Mouse (Mus musculus) megakaryocyte, embryonic 14.5 days (primary cell): Measurements from ENCODE around the gene Ltbp1. TPM values are rescaled to one million over a fixed set of nuclear protein-coding genes. Genes with fewer than 3 reads are reported as not detected.

ENCODE experiments used
- H3K27me3 ChIP-seq: replicated peaks from 2 replicates; pipeline ENCODE3; 2012; ENCODE audit warnings: inconsistent platforms
- H3K36me3 ChIP-seq: replicated peaks from 2 replicates; pipeline ENCODE3; 2012; ENCODE audit warnings: low read length, inconsistent platforms, mixed read lengths
- H3K4me1 ChIP-seq: 2 replicates; pipeline ENCODE4 v1.6.1; 2012; ENCODE audit warnings: inconsistent platforms
- H3K4me3 ChIP-seq: replicated peaks from 2 replicates; pipeline ENCODE3; 2012; ENCODE audit warnings: moderate library complexity, mild to moderate bottlenecking, inconsistent platforms
- H3K9me3 ChIP-seq: 2 replicates; pipeline ENCODE4 v1.6.1; 2012; ENCODE audit warnings: inconsistent platforms
- FLI1 ChIP-seq: IDR thresholded peaks from 2 replicates; pipeline ENCODE4 v1.6.1; 2012; ENCODE audit warnings: low read length, inconsistent platforms, mixed read lengths
- GATA1 ChIP-seq: IDR thresholded peaks from 3 replicates; pipeline ENCODE4 v1.6.1; 2012; ENCODE audit warnings: mixed read lengths, low read length, inconsistent platforms, borderline replicate concordance
- polyA plus RNA-seq: library from polyadenylated mRNA; stranded (reverse); fragments of >175 nt; gene quantifications from 2 replicates; pipeline ENCODE4 v1.2.3, GENCODE M21; 2012; ENCODE audit warnings: low replicate concordance; ENCODE audit not compliant: insufficient read depth

Gene Ltbp1
- polyA plus RNA-seq, 1 experiment = 30.6 TPM

- Histone ChIP-seq H3K36me3 (peaks cover 90% of the 10 kb centered on the region), H3K4me1 (peaks cover 90% of the 10 kb centered on the region)
- TF ChIP-seq FLI1 = no peak
- no peak for TF ChIP-seq GATA1
Measured at GRCm38 (mm10) chr17:75020619-75021018, 15.3 kb downstream of the Ltbp1 start.

GRCm38 (mm10) chr17:75027358-75028131, 22.2 kb downstream of the Ltbp1 start:
- no peak for TF ChIP-seq FLI1
- TF ChIP-seq GATA1 = no peak
- Histone ChIP-seq H3K4me3 (no peak overlapping the region), H3K9me3 (no peaks in the 10 kb centered on the region), H3K27me3 (no peaks in the 10 kb centered on the region), H3K4me1 (peaks cover 88% of the 10 kb centered on the region), H3K36me3 (peaks cover 91% of the 10 kb centered on the region)

More at GRCm38 (mm10) chr17:75020619-75021018, 15.3 kb downstream of the Ltbp1 start:
- Histone ChIP-seq H3K27me3 (no peaks in the 10 kb centered on the region), H3K9me3 (no peaks in the 10 kb centered on the region), H3K4me3 (no peak overlapping the region)

- Histone ChIP-seq H3K27me3 (no peaks in the 10 kb centered on the region), H3K36me3 (peaks cover 93% of the 10 kb centered on the region)
- TF ChIP-seq FLI1 (no peak), GATA1 (no peak)
Measured at GRCm38 (mm10) chr17:75033356-75033755, 28.0 kb downstream of the Ltbp1 start.

GRCm38 (mm10) chr17:75033872-75034615, 28.7 kb downstream of the Ltbp1 start:
- peaks cover 94% of the 10 kb centered on the region for H3K36me3 ChIP-seq
- H3K4me3 ChIP-seq = no peak overlapping the region
- no peaks in the 10 kb centered on the region for H3K27me3 ChIP-seq
- TF ChIP-seq GATA1 (no peak), FLI1 (no peak)
- H3K4me1 ChIP-seq = peaks cover 92% of the 10 kb centered on the region
- H3K9me3 ChIP-seq = no peaks in the 10 kb centered on the region

More at GRCm38 (mm10) chr17:75033356-75033755, 28.0 kb downstream of the Ltbp1 start:
- peaks cover 93% of the 10 kb centered on the region for H3K4me1 ChIP-seq
- no peak overlapping the region for H3K4me3 ChIP-seq
- H3K9me3 ChIP-seq = no peaks in the 10 kb centered on the region

- Histone ChIP-seq H3K4me1 (peaks cover 95% of the 10 kb centered on the region), H3K4me3 (no peak overlapping the region), H3K9me3 (no peaks in the 10 kb centered on the region), H3K36me3 (peaks cover 99% of the 10 kb centered on the region), H3K27me3 (no peaks in the 10 kb centered on the region)
- no peak for TF ChIP-seq FLI1
- TF ChIP-seq GATA1 = no peak
Measured at GRCm38 (mm10) chr17:75036881-75037280, 31.5 kb downstream of the Ltbp1 start.

GRCm38 (mm10) chr17:75039017-75039416, 33.6 kb downstream of the Ltbp1 start:
- Histone ChIP-seq H3K27me3 (no peaks in the 10 kb centered on the region), H3K4me1 (peaks cover 93% of the 10 kb centered on the region), H3K36me3 (peaks cover 99% of the 10 kb centered on the region), H3K4me3 (no peak overlapping the region), H3K9me3 (no peaks in the 10 kb centered on the region)
- TF ChIP-seq FLI1 (no peak), GATA1 (no peak)

GRCm38 (mm10) chr17:75049366-75049969, 44.1 kb downstream of the Ltbp1 start:
- H3K36me3 ChIP-seq = peaks cover 98% of the 10 kb centered on the region
- no peak for TF ChIP-seq GATA1
- no peak for TF ChIP-seq FLI1
- H3K4me3 ChIP-seq = no peak overlapping the region
- peaks cover 6% of the 10 kb centered on the region for H3K9me3 ChIP-seq
- H3K27me3 ChIP-seq = no peaks in the 10 kb centered on the region
- H3K4me1 ChIP-seq = peaks cover 57% of the 10 kb centered on the region

GRCm38 (mm10) chr17:75051440-75051925, 46.1 kb downstream of the Ltbp1 start:
- H3K4me1 ChIP-seq = peaks cover 68% of the 10 kb centered on the region
- TF ChIP-seq FLI1 = no peak
- no peak for TF ChIP-seq GATA1
- H3K4me3 ChIP-seq = peak overlapping the region; percentile 8
- no peaks in the 10 kb centered on the region; the same call in 1 of the 2 replicates for H3K9me3 ChIP-seq
- H3K36me3 ChIP-seq = peaks cover 99% of the 10 kb centered on the region
- H3K27me3 ChIP-seq = no peaks in the 10 kb centered on the region

- no peaks in the 10 kb centered on the region for H3K27me3 ChIP-seq
- TF ChIP-seq GATA1 (no peak), FLI1 (no peak)
- H3K4me1 ChIP-seq = peaks cover 96% of the 10 kb centered on the region
- H3K4me3 ChIP-seq = no peak overlapping the region
- no peaks in the 10 kb centered on the region for H3K9me3 ChIP-seq
- H3K36me3 ChIP-seq = peaks cover 80% of the 10 kb centered on the region
Measured at GRCm38 (mm10) chr17:75055235-75055634, 49.9 kb downstream of the Ltbp1 start.
